Mouse (Mus musculus) yolk sac, embryonic 10.5 days (tissue): ENCODE measurements around the gene L2hgdh.
A peak's percentile ranks its signal among the peaks of the same experiment; 100 is the strongest.

Source experiments
- DNase-seq: peaks from one replicate; pipeline ENCODE4 v3.0.0-alpha.2; 2017; ENCODE audit warnings: low spot score

L2hgdh gene

GRCm38 (mm10) chr12:69729246-69729645 is 4.6 kb upstream of the L2hgdh start:
- no peak for DNase-seq

DNA sequence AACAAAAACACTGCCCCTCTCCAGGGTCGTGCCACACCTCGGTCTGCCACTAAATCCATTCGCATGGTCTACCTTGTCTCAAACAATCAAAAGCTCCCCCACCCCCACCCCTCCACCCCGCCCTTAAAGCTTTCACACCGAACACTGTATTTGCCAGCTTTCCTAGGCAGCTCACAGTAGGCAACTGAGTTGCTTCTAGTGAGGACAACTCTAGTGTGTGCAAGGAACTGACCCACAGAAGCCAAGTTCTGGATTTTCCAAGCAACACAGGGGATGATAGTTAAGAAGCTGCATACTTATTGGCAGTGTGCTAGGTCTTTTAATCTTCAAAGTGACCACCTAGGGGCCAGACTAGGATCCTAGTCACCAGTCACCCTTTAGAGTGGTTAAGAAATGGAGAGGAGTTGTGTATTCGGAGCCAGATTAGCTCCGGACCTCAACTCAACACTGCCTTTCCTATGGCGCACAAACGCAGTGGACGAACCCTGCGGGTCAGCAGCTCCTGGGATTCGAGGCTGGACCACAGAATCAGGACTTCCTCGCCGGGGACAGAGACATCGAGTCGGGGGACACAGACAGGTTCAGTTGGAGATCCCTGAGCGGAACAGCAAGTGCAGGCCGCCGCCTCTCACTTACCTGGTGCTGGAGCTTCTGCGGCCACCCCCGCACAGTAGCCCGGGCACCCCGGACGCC is 509 bp downstream of the L2hgdh start:
- DNase-seq = no peak

DNA sequence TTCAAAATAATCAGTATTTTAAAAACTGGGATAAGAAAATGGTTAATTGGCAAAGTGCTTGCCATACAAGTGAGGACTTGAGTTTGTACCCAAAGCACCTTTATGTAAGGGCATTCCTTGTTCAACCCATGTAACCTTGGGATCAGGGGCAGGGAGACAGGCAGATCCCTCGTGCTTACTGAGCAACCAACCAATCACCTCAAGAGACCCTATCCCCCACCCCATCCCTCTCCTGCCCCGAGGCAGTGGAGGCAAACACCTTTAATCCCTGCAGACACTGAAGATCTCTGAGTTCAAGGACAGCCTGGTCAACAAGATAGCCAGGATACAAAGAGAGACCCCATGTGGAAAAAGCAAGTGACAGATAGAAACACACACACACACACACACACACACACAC is 1.3 kb downstream of the L2hgdh start:
- no peak for DNase-seq

- DNase-seq = no peak
Measured at GRCm38 (mm10) chr12:69722857-69723256, 1.8 kb downstream of the L2hgdh start.

GRCm38 (mm10) chr12:69713628-69714027 is 11.0 kb downstream of the L2hgdh start:
- no peak for DNase-seq

GRCm38 (mm10) chr12:69704799-69705458 is 19.7 kb downstream of the L2hgdh start:
- DNase-seq = no peak

- no peak for DNase-seq
Measured at GRCm38 (mm10) chr12:69698352-69698751, 26.3 kb downstream of the L2hgdh start.

GRCm38 (mm10) chr12:69696746-69697145 is 27.9 kb downstream of the L2hgdh start:
- peak; percentile 24 for DNase-seq

- DNase-seq = no peak
Measured at GRCm38 (mm10) chr12:69693471-69693870, 31.2 kb downstream of the L2hgdh start.

GRCm38 (mm10) chr12:69690714-69691113 is 34.0 kb downstream of the L2hgdh start:
- no peak for DNase-seq

- DNase-seq = no peak
Measured at GRCm38 (mm10) chr12:69689094-69689493, 35.6 kb downstream of the L2hgdh start.

- DNase-seq = no peak
Measured at GRCm38 (mm10) chr12:69688368-69688767, 36.3 kb downstream of the L2hgdh start.

- no peak for DNase-seq
Measured at GRCm38 (mm10) chr12:69683537-69683936, 41.1 kb downstream of the L2hgdh start.

GRCm38 (mm10) chr12:69682788-69683419 is 41.8 kb downstream of the L2hgdh start:
- no peak for DNase-seq

GRCm38 (mm10) chr12:69682065-69682787 is 42.4 kb downstream of the L2hgdh start:
- DNase-seq = peak; percentile 84

DNA sequence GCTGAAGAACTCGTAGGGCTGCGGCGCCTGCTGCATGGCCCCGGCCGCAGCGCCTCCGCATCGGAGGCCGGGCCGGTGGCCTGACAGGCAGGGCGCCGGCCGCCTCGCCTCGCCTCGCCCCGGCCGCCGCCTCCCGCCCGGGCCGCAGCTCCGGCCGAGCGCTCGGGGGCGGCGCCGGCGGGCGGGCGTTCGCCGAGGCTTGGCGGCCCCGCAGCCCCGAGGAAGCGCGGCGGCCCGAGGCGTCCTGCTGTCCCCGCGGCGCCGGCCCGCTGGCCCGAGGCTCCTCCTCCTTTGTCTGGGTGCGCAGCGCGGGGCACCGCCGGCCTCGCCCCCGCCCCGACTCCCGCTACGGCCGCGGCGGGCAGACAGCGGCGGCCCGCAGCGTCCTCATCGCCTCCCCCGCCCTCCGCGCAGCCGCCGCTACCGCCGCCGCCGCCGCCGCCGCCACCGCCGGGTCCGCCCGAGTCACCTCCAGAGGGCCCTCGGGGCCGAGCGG is 43.1 kb downstream of the L2hgdh start, which contains the start of gene Sos2:
Gene Sos2 (minus strand): TSS at position 287 of the 496 bp plus-strand sequence.
- no peak for DNase-seq

DNA sequence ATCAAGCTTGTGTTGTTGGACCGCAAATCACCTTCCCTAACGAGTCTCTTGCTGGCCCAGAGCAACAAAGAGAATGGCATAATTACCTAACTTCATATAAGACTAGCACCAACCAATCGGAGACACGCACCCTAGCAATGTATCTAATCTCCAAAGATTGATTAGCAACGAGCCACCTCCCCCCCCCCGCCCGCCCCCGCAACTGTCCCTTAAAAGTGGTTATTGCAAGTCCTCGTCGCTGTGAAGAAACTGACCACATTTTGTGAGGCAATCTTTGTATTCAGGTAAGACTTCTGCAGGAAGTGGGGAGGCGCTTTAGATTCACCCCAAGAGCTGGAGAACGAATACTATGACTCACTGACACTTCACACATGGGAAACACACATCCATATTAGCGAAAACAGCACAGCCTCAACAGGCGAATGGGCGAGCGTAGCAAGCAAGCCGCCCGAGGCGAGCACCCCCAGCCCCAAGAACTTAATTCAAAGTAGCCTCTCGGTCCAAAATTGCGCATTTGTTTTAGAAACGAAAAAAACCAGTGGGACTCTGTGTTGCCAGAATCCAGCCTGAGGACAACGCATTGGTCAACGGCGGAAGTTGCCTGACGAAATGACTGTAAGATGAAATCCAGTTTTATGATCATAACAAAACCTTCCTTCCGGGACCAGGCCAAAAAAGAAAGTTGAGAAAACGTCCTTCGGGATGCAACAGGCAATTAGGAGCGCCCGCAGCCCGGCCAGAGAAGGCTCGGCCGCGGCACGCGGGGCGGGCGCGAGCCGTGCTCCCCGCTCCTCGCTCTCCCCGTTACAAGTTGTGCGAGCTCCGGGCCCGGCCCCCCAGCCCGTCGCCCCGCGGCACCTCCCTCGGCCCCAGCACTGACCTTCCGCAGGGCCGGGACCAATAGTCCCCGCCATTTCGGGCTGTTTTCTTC is 43.8 kb downstream of the L2hgdh start:
- peak; percentile 61 for DNase-seq

DNA sequence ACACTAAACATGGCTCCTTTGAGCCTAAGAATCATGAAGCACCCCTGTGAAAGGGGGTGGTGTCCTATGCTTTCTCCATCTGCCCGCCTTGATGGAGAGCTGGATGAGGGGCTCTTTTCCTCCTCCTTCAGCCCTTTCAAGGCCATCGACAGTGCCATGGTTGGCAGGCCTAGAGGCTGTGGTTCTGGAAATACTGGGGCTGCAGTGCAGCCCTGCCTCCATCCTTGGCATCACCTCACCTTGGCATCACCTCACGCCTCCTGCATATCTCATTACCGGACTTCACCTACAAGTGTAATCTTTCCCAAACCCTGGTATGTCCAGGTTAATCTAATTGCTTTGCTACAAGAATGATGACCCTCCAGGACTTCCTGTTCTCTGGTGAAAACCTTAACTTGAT is 48.5 kb downstream of the L2hgdh start:
- no peak for DNase-seq

- DNase-seq = no peak
Measured at GRCm38 (mm10) chr12:69674576-69675537, 49.8 kb downstream of the L2hgdh start.

- DNase-seq = no peak
Measured at GRCm38 (mm10) chr12:69674176-69674575, 50.5 kb downstream of the L2hgdh start.
